Mouse (Mus musculus): ENCODE results near the gene Ddo.

The Ddo gene

GRCm38 (mm10) chr10:40666943-40667342 is 37.1 kb downstream of the Ddo start:
- DNase-seq, result no peak

GRCm38 (mm10) chr10:40668640-40669039 is 38.8 kb downstream of the Ddo start:
- no peak for DNase-seq

GRCm38 (mm10) chr10:40672587-40673296 is 42.9 kb downstream of the Ddo start:
- DNase-seq, result no peak

- DNase-seq, result no peak
Observed at GRCm38 (mm10) chr10:40673297-40673665, 43.5 kb downstream of the Ddo start.

- peak; percentile 6 to 12 for DNase-seq
Observed at GRCm38 (mm10) chr10:40674151-40674550, 44.3 kb downstream of the Ddo start.

- DNase-seq, result no peak
Observed at GRCm38 (mm10) chr10:40675921-40676320, 46.1 kb downstream of the Ddo start.

- DNase-seq, result no peak
Observed at GRCm38 (mm10) chr10:40678477-40678876, 48.7 kb downstream of the Ddo start.

- DNase-seq, result peak in 1 of 2 experiments; percentile 5
Observed at GRCm38 (mm10) chr10:40682470-40682869, 52.7 kb downstream of the Ddo start.

- DNase-seq, result peak; percentile 90 to 94
Observed at GRCm38 (mm10) chr10:40683092-40683867, 53.5 kb downstream of the Ddo start, which contains the start of gene Mettl24. Mettl24 (plus strand) TSS chr10:40683282.

GRCm38 (mm10) chr10:40683868-40684253 is 54.0 kb downstream of the Ddo start:
- no peak for DNase-seq

- no peak for DNase-seq
Observed at GRCm38 (mm10) chr10:40684326-40684725, 54.5 kb downstream of the Ddo start.

- no peak for DNase-seq
Observed at GRCm38 (mm10) chr10:40685641-40686040, 55.8 kb downstream of the Ddo start.

- DNase-seq, result no peak
Observed at GRCm38 (mm10) chr10:40686976-40687375, 57.2 kb downstream of the Ddo start.

- no peak for DNase-seq
Observed at GRCm38 (mm10) chr10:40687407-40687806, 57.6 kb downstream of the Ddo start.

GRCm38 (mm10) chr10:40688266-40688665 is 58.5 kb downstream of the Ddo start:
- DNase-seq, result no peak

- no peak for DNase-seq
Observed at GRCm38 (mm10) chr10:40688873-40689272, 59.1 kb downstream of the Ddo start.

GRCm38 (mm10) chr10:40698652-40699051 is 68.8 kb downstream of the Ddo start:
- DNase-seq, result no peak

- no peak for DNase-seq
Observed at GRCm38 (mm10) chr10:40711127-40711526, 81.3 kb downstream of the Ddo start.

GRCm38 (mm10) chr10:40713018-40713608 is 83.3 kb downstream of the Ddo start:
- peak; percentile 72 to 84 for DNase-seq

GRCm38 (mm10) chr10:40713829-40714228 is 84.0 kb downstream of the Ddo start:
- no peak for DNase-seq

- DNase-seq, result peak in 1 of 2 experiments; percentile 23
Observed at GRCm38 (mm10) chr10:40715151-40715550, 85.3 kb downstream of the Ddo start.

- DNase-seq, result peak in 1 of 2 experiments; percentile 25
Observed at GRCm38 (mm10) chr10:40716296-40716695, 86.5 kb downstream of the Ddo start.

GRCm38 (mm10) chr10:40716713-40717112 is 86.9 kb downstream of the Ddo start:
- no peak for DNase-seq

- no peak for DNase-seq
Observed at GRCm38 (mm10) chr10:40718362-40718761, 88.6 kb downstream of the Ddo start.
